Mouse (Mus musculus): ENCODE measurements around the gene Olfr665.
"Not testable (repeated sequence)": the region's sequence is repeated elsewhere in the genome, so short reads cannot be mapped to it uniquely, and the experiment has no call there.

DNA sequence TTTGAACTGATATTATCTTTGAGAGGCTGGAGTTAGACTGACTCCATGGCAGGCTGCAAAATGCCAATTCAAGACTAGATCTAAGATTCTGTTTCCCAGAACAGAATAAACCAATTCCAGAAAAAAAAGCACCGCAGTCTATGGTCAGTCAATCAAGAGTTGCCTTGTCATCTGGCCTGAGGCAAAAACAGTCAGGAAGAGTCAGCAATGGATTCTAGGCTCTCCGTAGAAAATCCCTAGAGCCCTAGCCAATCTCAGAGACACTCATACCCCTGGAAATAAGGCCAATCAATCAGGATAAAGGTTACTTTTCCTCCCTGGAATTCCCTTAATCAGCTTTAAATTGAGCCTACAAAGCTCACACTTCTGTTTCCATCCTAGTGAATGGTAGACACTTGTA, 26.3 kb upstream of the Olfr665 start:
- TF ChIP-seq POLR2A (IDR thresholded peaks at IDR 0.05; ENCODE audit: insufficient read depth, low read depth, low read length); CTCF (IDR thresholded peaks at IDR 0.05): not testable (repeated sequence)
